Mouse (Mus musculus): ENCODE measurements around the gene Ehbp1.

Ehbp1 gene

DNA sequence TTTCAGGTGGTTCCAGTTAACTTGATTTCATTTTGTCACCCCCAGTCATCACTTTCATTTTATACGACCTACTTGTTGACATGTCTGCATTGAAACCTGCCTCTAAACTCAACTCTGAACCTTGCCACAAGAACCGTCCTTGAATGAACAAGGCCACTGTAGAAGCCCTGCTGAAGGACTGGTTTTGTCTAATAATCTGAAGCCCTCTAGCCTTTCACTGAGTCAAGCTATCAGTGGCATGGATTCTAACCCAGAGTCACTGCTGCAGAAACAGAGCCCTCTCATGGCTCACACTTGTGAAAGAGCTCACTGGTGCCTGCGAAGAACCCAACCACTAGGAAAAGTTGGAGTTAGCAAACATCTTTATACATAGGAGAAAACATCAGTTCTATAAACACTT, 142.2 kb downstream of the Ehbp1 start:
- in situ Hi-C loops (cut with MboI, MseI), result loop anchor here (5.0 kb wide), 1 partner anchor 52 kb away; no protein-coding TSS in a partner anchor

DNA sequence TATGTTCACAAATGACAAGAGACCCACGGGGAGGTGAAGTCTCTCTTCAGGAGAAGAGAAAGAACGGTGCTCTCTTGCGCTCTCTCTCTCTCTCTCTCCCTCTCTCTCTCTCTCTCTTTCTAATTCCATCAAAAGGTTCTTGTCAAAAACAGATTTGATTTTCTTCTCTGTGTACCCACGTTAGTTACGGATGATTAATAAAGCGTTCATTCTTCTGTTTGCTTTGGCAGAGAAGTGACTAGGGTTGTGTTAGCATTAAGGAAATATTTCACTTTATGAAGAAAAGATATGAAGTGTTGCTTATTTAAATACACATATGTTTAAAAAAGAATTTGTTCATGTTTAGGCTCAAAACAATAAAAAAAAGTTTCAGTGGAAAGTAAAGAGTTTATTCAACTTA, 143.7 kb downstream of the Ehbp1 start:
- in situ Hi-C loops (cut with MboI, MseI), result no loop called here

GRCm38 (mm10) chr11:22197935-22198334, 144.2 kb downstream of the Ehbp1 start:
- in situ Hi-C loops (cut with MboI, MseI), result no loop called here

- in situ Hi-C loops (cut with MboI, MseI), result no loop called here
These were observed 145.3 kb downstream of the Ehbp1 start for GRCm38 (mm10) chr11:22196776-22197175.

- in situ Hi-C loops (cut with MboI, MseI), result no loop called here
These were observed 147.5 kb downstream of the Ehbp1 start for GRCm38 (mm10) chr11:22194607-22195006.

GRCm38 (mm10) chr11:22190576-22190975, 151.5 kb downstream of the Ehbp1 start:
- in situ Hi-C loops (cut with MboI, MseI), result no loop called here

GRCm38 (mm10) chr11:22189970-22190369, 152.1 kb downstream of the Ehbp1 start:
- in situ Hi-C loops (cut with MboI, MseI), result no loop called here

GRCm38 (mm10) chr11:22181530-22182501, 160.3 kb downstream of the Ehbp1 start:
- in situ Hi-C loops (cut with MboI, MseI), result no loop called here

- in situ Hi-C loops (cut with MboI, MseI), result no loop called here
These were observed 161.9 kb downstream of the Ehbp1 start for GRCm38 (mm10) chr11:22180146-22180545.

- in situ Hi-C loops (cut with MboI, MseI), result no loop called here
These were observed 163.5 kb downstream of the Ehbp1 start for GRCm38 (mm10) chr11:22178569-22178968.

DNA sequence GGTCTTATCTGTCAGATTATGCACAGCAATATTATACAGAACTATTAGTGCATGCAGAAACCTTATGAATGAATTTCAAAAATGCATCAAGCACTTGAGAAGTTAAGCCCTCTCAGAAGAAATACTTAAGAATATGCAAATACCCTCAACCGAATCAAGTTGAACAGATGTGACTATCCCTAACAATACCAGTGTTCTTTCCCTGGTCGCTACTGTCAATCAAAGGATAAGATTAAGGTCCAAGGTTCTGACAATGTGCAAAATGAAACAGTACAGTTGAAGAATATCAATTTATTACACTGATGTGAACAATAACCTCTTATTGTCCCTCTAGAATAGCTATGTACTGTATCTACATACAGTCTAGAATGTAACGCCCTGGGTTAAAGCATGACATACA, 167.8 kb downstream of the Ehbp1 start:
- in situ Hi-C loops (cut with MboI, MseI), result no loop called here

- in situ Hi-C loops (cut with MboI, MseI), result no loop called here
These were observed 171.0 kb downstream of the Ehbp1 start for GRCm38 (mm10) chr11:22170962-22171638.

GRCm38 (mm10) chr11:22157882-22158281, 184.2 kb downstream of the Ehbp1 start:
- in situ Hi-C loops (cut with MboI, MseI), result no loop called here

GRCm38 (mm10) chr11:22156182-22156581, 185.9 kb downstream of the Ehbp1 start:
- in situ Hi-C loops (cut with MboI, MseI), result no loop called here

GRCm38 (mm10) chr11:22155366-22156095, 186.6 kb downstream of the Ehbp1 start:
- in situ Hi-C loops (cut with MboI, MseI), result no loop called here

DNA sequence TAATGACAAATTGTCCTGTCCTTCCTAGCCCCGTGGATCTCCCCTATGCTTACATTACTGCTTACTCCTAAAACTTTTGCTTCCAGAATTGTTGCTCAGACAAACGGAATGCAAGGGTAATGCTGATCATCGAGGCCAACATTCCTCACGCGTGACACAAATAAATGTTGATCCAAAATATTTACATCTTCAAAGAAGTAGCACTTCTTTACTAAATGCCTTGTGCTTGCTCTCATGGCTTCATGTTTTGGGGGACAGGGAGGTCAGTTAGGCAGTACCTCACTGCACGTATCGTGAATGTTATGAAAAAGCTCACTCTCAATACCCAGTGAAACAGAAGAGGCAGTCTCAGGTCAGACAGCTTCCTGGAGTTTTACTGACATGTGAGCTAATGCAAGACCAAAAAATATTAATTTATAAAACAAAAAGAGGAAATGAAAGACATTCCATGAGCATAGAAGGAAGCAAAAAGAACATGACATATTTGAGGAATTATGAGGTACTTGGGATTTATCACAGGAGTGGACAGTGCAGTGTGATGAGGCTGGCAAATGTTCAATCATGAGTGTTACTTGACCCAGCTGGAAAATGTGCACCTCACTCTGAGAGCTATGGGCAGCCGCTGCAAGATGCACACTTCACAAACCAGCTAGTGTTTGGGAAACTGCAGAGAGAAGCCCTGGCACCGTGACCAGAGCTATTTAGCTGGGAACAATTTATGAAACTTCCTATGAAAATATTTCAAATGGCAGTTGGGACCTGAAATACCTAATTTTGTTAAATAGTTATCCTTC, 187.4 kb downstream of the Ehbp1 start:
- in situ Hi-C loops (cut with MboI, MseI), result no loop called here

DNA sequence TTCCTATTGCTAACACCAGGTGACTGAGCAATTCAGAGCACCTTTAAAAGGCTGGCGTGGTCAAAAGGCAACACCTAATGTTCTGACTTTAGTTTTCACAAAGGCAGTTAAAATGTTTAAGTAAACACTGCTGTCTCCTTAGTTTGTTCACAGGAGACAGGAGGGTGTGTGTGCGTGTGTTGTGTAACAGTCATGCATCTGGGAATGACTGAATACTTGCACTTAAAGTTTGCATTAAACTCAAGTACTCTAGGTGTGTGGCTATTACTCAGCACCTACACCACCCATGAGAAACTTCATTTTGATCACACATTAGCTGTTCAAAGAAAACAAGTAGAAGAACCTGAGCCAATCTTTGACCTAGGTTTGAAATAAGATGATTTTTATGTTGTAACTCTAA, 201.4 kb downstream of the Ehbp1 start:
- in situ Hi-C loops (cut with MboI, MseI), result no loop called here

- in situ Hi-C loops (cut with MboI, MseI), result no loop called here
These were observed 203.6 kb downstream of the Ehbp1 start for GRCm38 (mm10) chr11:22138466-22138865.

DNA sequence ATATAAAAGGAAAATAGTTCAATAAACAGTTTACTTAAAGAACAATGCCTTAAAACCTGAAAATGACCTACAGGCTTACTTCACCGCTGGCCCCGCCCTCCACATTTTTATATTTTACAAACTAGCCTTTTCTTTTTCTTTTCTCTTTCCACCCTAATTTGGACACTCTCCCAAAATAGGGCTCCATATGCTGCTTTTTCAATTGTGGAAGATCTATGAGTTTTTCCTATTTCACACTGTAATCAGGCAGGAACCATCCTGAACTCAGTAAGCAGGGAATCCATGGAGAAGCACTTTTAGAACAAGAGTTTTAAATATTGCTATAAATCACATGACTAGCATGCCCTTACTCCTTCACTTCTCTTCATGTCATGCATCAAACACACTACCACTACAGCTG, 216.9 kb downstream of the Ehbp1 start:
- in situ Hi-C loops (cut with MboI, MseI), result no loop called here

- in situ Hi-C loops (cut with MboI, MseI), result no loop called here
These were observed 223.2 kb downstream of the Ehbp1 start for GRCm38 (mm10) chr11:22118853-22119252.

- in situ Hi-C loops (cut with MboI, MseI), result no loop called here
These were observed 229.9 kb downstream of the Ehbp1 start for GRCm38 (mm10) chr11:22112161-22112560.
